Mouse (Mus musculus): ENCODE results near the gene Mettl11b. TPM values are rescaled to one million over a fixed set of nuclear protein-coding genes. Genes with fewer than 3 reads are reported as not detected.

Mettl11b gene
- total RNA-seq, 2 experiments from 2014 or later = 2.8 to 3.0 TPM

DNA sequence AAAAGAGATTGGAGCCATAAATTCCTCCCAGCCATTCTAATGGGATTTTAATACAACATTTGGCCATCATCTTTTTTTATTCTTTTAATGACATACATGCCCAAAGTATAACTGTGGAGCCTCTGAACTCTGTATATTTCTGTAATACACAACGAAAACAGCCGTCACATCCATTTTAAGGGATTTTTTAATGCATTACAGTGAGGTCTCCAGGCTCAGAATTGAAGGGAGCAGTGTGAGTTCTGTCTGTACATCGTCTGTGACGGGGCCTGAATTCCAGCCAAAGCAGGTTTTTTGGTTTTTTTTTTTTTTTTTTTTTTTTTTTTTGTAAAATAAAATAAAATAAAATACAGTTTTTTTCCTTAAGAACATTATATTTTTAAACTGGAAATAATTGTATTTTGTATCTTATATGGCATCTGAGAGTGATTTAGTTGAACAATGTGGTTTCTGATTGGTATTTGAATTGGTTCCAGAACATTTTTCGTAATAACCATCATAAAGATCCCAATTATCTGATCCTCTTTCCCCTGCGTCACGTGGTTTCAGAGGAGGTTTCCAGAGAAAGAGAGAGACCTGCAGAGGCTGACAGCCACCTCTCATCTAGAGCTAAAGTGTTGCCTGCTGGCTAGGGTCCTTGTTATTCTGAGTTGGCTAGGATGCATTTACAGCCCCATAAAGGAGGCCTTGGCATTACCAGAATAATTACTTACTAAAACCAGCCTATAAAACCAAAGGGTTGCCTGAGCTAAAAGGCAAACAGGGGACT is 67.1 kb downstream of the Mettl11b start:
- intact Hi-C loops (cut with DNase I) = no loop called here
- DNase-seq (ENCODE audit: low spot score in 2 of 2) = no peak

DNA sequence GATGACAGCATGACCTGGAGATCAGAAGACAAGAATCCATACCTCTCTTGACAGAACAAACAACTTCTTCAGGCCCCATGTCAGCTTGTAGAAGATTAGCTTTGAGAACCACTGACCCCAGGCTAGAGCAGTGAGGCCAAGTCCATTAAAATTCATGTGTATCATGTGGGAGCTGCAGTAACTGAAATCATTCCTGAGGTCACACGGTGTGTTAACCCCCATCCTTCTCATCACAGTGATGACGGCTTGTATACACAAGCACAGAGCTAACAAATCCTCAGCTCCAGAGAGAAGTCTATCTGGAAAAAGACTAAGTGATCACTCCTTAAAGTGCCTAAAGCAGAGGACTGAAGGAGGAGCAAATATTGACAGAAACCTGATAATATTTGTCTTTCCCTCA is 68.0 kb downstream of the Mettl11b start:
- intact Hi-C loops (cut with DNase I) = no loop called here

DNA sequence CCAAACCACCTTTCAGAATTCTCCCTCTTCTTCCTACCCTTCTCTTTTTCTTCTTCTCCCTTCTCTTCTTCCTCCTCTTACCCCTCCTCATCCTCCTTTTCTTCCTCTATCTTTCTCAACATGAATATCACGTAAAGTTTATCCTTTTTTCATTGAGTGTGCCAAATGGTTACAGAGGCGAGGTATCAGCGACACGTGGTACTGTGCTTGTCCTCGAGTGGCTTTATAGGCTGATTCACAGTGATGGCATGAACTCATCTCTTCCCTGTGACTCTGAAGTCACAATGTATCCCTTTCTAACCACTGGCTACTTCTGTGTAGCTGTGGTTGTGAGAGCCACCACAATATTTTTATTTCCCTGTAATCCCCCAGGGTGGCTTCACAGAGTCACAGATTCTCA is 68.6 kb downstream of the Mettl11b start:
- intact Hi-C loops (cut with DNase I) = no loop called here
- no peak for DNase-seq (ENCODE audit: low spot score in 2 of 2)

More for the DNA sequence above, 68.0 kb downstream of the Mettl11b start:
- DNase-seq (ENCODE audit: low spot score in 2 of 2) = no peak

Other genes with a start within 250 kb of the Mettl11b start
- 100 to 1,000 TPM; 196 to 202 TPM for gene Kifap3, start 54.4 kb upstream of the Mettl11b start, total RNA-seq (2021)
- 10 to 100 TPM; 22.1 to 26.6 TPM for gene Scyl3, start 203.9 kb upstream of the Mettl11b start, total RNA-seq (2021)

All from left cerebral cortex, postnatal 36 days (tissue).